Mouse (Mus musculus): ENCODE measurements at regions not wholly inside any gene's neighbourhood (a gene's known extent, or its start where the extent isn't known, plus 50 kb on each side); places are given as distances from the start of the nearest gene placed in this dataset.
"Not testable (repeated sequence)": the region's sequence is repeated elsewhere in the genome, so short reads cannot be mapped to it uniquely, and the experiment has no call there.

- DNase-seq (ENCODE audit: low spot score): no peak
These were observed 66.0 kb downstream of the Nr2f2 start for GRCm38 (mm10) chr7:70300516-70300915.

GRCm38 (mm10) chr7:70291431-70291830 lies 75.1 kb downstream of the Nr2f2 start:
- DNase-seq (ENCODE audit: low spot score): no peak

GRCm38 (mm10) chr7:70290733-70291320 lies 75.7 kb downstream of the Nr2f2 start:
- no peak for DNase-seq (ENCODE audit: low spot score)

GRCm38 (mm10) chr7:70290277-70290676 lies 76.3 kb downstream of the Nr2f2 start:
- no peak for DNase-seq (ENCODE audit: low spot score)

GRCm38 (mm10) chr7:70288621-70289020 lies 77.9 kb downstream of the Nr2f2 start:
- no peak for DNase-seq (ENCODE audit: low spot score)

GRCm38 (mm10) chr7:70287891-70288421 lies 78.6 kb downstream of the Nr2f2 start:
- DNase-seq (ENCODE audit: low spot score): no peak

- no peak for DNase-seq (ENCODE audit: low spot score)
These were observed 79.6 kb downstream of the Nr2f2 start for GRCm38 (mm10) chr7:70286836-70287355.

GRCm38 (mm10) chr7:70285344-70285743 lies 81.2 kb downstream of the Nr2f2 start:
- no peak for DNase-seq (ENCODE audit: low spot score)

- no peak for DNase-seq (ENCODE audit: low spot score)
These were observed 82.7 kb downstream of the Nr2f2 start for GRCm38 (mm10) chr7:70283836-70284235.

- DNase-seq (ENCODE audit: low spot score): no peak
These were observed 83.4 kb downstream of the Nr2f2 start for GRCm38 (mm10) chr7:70283166-70283565.

GRCm38 (mm10) chr7:70281891-70282515 lies 84.5 kb downstream of the Nr2f2 start:
- no peak for DNase-seq (ENCODE audit: low spot score)

GRCm38 (mm10) chr7:70281381-70281750 lies 85.2 kb downstream of the Nr2f2 start:
- no peak for DNase-seq (ENCODE audit: low spot score)

- DNase-seq (ENCODE audit: low spot score): no peak
These were observed 85.7 kb downstream of the Nr2f2 start for GRCm38 (mm10) chr7:70280643-70281380.

GRCm38 (mm10) chr7:70279927-70280642 lies 86.5 kb downstream of the Nr2f2 start:
- no peak for DNase-seq (ENCODE audit: low spot score)

- DNase-seq (ENCODE audit: low spot score): no peak
These were observed 87.4 kb downstream of the Nr2f2 start for GRCm38 (mm10) chr7:70279101-70279500.

- DNase-seq (ENCODE audit: low spot score): no peak
These were observed 90.5 kb downstream of the Nr2f2 start for GRCm38 (mm10) chr7:70276078-70276477.

GRCm38 (mm10) chr7:70274312-70274711 lies 92.2 kb downstream of the Nr2f2 start:
- DNase-seq (ENCODE audit: low spot score): no peak

GRCm38 (mm10) chr7:70267075-70267474 lies 99.5 kb downstream of the Nr2f2 start:
- DNase-seq (ENCODE audit: low spot score): no peak

GRCm38 (mm10) chr7:70256806-70257205 lies 109.7 kb downstream of the Nr2f2 start:
- DNase-seq (ENCODE audit: low spot score): no peak

GRCm38 (mm10) chr7:70255072-70255471 lies 111.5 kb downstream of the Nr2f2 start:
- no peak for DNase-seq (ENCODE audit: low spot score)

GRCm38 (mm10) chr7:70253275-70253674 lies 113.3 kb downstream of the Nr2f2 start:
- no peak for DNase-seq (ENCODE audit: low spot score)

- not testable (repeated sequence) for DNase-seq (ENCODE audit: low spot score)
These were observed 127.5 kb downstream of the Nr2f2 start for GRCm38 (mm10) chr7:70239059-70239458.

Measured in left cerebral cortex, adult 11 months (tissue).